Mouse (Mus musculus): ENCODE results near the gene L3mbtl2.

DNA sequence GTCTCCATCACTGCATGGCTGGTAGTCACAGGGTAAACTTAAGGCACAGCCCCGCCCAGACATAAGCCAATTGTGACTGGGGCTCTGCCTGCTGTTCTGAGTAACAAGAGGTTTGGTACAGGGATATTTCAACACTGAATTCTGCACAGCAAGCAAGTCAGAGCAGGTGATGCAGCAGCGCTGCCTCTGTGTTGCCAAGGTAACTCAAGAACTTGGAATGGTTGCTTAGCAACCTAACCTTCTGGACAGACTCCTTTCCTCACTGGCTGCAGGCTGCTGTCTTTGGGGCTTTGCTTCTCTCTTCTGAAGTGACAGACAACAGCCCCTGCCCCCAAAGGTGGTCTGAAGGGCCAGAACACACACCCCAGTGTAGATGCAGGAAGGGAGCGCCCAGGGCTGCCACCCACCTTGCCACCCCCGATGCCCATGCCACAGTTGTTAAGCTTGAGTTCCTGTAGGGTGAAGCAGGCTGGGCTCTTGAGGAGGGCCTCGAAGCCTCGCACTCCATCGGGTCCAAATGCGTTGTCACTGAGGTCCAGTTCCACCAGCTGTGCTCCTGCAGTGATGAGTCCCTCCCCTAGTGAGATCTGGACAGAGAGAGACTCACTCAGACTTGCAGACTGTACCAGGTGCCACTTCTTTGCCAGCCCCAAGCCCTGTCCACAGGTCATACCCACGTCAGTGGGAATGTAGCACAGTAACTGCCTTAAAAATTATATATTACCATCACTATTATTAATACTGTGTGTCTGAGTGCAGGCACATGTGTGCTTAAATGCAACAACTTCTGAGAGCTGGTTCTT lies 54.8 kb downstream of the L3mbtl2 start:
- TF ChIP-seq CTCF (IDR thresholded peaks at IDR 0.05), result no peak
- no peak for TF ChIP-seq EP300 (IDR thresholded peaks at IDR 0.05; ENCODE audit: insufficient read depth, low read depth, low read length)
